In the genomic region with DNA sequence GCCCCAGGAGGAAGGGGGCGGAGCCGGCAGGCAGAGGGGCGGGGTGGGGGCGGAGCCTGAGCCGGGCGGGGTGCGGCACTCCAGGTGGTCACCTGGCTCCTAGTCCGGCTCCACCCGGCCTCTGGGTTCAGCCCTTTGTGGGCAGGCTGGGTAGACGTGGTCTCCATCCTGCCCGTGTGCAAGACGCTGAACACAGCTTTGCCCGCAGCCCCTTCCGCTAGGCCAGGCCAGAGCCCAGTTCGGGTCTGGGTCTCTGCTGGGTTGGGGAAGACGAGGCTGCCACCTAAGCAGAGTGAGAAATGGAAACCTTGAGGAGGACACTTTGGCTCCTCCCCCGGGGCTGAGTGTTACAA, we compare ENCODE assay signal across 8 mouse cellular contexts.
DNase-seq lines count a peak whose midpoint lies in the region; ATAC-seq lines count a peak whose summit lies in the region.

No protein-coding gene starts in this region.

- no peaks in the 10 kb centered on the region for H3K36me3 ChIP-seq in kidney, embryonic 15.5 days
- H3K36me3 ChIP-seq in hindbrain, embryonic 15.5 days, result no peaks in the 10 kb centered on the region
- H3K36me3 ChIP-seq in midbrain, embryonic 16.5 days (ENCODE audit: control insufficient read depth, insufficient read depth, low read length), result no peaks in the 10 kb centered on the region

- DNase-seq in kidney, adult 11 months, result no peak
- DNase-seq in c-Kit-positive CD71-positive TER-119-negative erythroid progenitor cells, embryonic 14.5 days (ENCODE audit: low read depth), result peak; percentile 8
- DNase-seq in adrenal gland, adult (ENCODE audit: inconsistent age in 2 of 2, low spot score in 1 of 2), result no peak
- no peak for DNase-seq in retina, postnatal 1 day
- DNase-seq in embryo, embryonic 11 days, result no peak

- no peaks in the 10 kb centered on the region for H3K9me3 ChIP-seq in kidney, embryonic 15.5 days (replicated peaks)
- H3K9me3 ChIP-seq in hindbrain, embryonic 15.5 days, result no peaks in the 10 kb centered on the region
- no peaks in the 10 kb centered on the region for H3K9me3 ChIP-seq in midbrain, embryonic 16.5 days (replicated peaks; ENCODE audit: control insufficient read depth, low read length, poor library complexity, severe bottlenecking)

- H3K4me1 ChIP-seq in kidney, embryonic 15.5 days, result peaks cover 24% of the 10 kb centered on the region
- H3K4me1 ChIP-seq in hindbrain, embryonic 15.5 days (replicated peaks), result peaks cover 18% of the 10 kb centered on the region
- peaks cover 3% of the 10 kb centered on the region; the same call in 1 of the 2 replicates for H3K4me1 ChIP-seq in midbrain, embryonic 16.5 days (ENCODE audit: control insufficient read depth, insufficient read depth, low read length)

- peak overlapping the region; percentile 71 for H3K27ac ChIP-seq in kidney, embryonic 15.5 days
- H3K27ac ChIP-seq in hindbrain, embryonic 15.5 days (replicated peaks), result 0 out of 2 replicates have a peak overlapping the region, but pooled peaks have one; percentile 20
- peak overlapping the region; percentile 8; the same call in 1 of the 2 replicates for H3K27ac ChIP-seq in midbrain, embryonic 16.5 days (ENCODE audit: low read length)

- H3K4me2 ChIP-seq in kidney, embryonic 15.5 days, result peak overlapping the region; percentile 91
- H3K4me2 ChIP-seq in hindbrain, embryonic 15.5 days, result peak overlapping the region; percentile 97
- peak overlapping the region; percentile 98 for H3K4me2 ChIP-seq in midbrain, embryonic 16.5 days (ENCODE audit: low read length)

- peak overlapping the region; percentile 65 for H3K4me3 ChIP-seq in kidney, embryonic 15.5 days (replicated peaks)
- peak overlapping the region; percentile 58 for H3K4me3 ChIP-seq in hindbrain, embryonic 15.5 days
- peak overlapping the region; percentile 74 for H3K4me3 ChIP-seq in midbrain, embryonic 16.5 days (ENCODE audit: low read depth, low read length)

- ATAC-seq in kidney, embryonic 15.5 days (replicated peaks; ENCODE audit: low FRiP score), result peak; percentile 92
- ATAC-seq in hindbrain, embryonic 15.5 days (ENCODE audit: low FRiP score, low read depth), result peak; percentile 83
- peak; percentile 85 for ATAC-seq in midbrain, embryonic 16.5 days

- WGBS in kidney, embryonic 15.5 days, result 4% methylated on average over 14 of the region's 17 CpGs
- 2% methylated on average over 16 of the region's 17 CpGs for WGBS in hindbrain, embryonic 15.5 days
- WGBS in midbrain, embryonic 16.5 days, result 3% methylated on average over 14 of the region's 17 CpGs

- 0 out of 2 replicates have a peak overlapping the region, but pooled peaks have one; percentile 72 for H3K9ac ChIP-seq in kidney, embryonic 15.5 days
- H3K9ac ChIP-seq in hindbrain, embryonic 15.5 days, result peak overlapping the region; percentile 49; the same call in 1 of the 2 replicates
- peak overlapping the region; percentile 64 for H3K9ac ChIP-seq in midbrain, embryonic 16.5 days (ENCODE audit: low read depth, low read length)

- peaks cover 6% of the 10 kb centered on the region; the same call in 1 of the 2 replicates for H3K27me3 ChIP-seq in kidney, embryonic 15.5 days
- peaks cover 10% of the 10 kb centered on the region for H3K27me3 ChIP-seq in hindbrain, embryonic 15.5 days
- peaks cover 5% of the 10 kb centered on the region; the same call in 1 of the 2 replicates for H3K27me3 ChIP-seq in midbrain, embryonic 16.5 days (ENCODE audit: control insufficient read depth, insufficient read depth, low read depth, low read length)

Comparison
In these comparisons a context has a peak if more than half of its experiments do, and no peak if none do; other contexts are left out.
1. H3K27ac ChIP-seq: peak in every context shown above with its lines; median percentile 71 in kidney, embryonic 15.5 days; 20 in hindbrain, embryonic 15.5 days; 8 in midbrain, embryonic 16.5 days.